Mouse (Mus musculus) bone marrow, adult 2 months (tissue): Measurements from ENCODE around the gene Katnb1.

Experiments used
- CTCF ChIP-seq: fragments of 200-500 bp; IDR thresholded peaks from 2 replicates; pipeline ENCODE4 v1.5.1; 2011; ENCODE audit warnings: low read length, control low read depth; ENCODE audit not compliant: control insufficient read depth, insufficient read depth
- POLR2A ChIP-seq: fragments of 200-500 bp; IDR thresholded peaks from 2 replicates; pipeline ENCODE4 v1.6.1; 2011; ENCODE audit warnings: low read depth, mild to moderate bottlenecking, control low read depth, low read length, borderline replicate concordance; ENCODE audit not compliant: control insufficient read depth

- TF ChIP-seq POLR2A (no peak), CTCF (no peak)
Observed at GRCm38 (mm10) chr8:95079305-95079704, 1.7 kb upstream of the Katnb1 start.
